Mouse (Mus musculus) urinary bladder, adult 2 months (tissue): ENCODE results near the gene Eya4. TPM values are rescaled to one million over a fixed set of nuclear protein-coding genes. Genes with fewer than 3 reads are reported as not detected.

Experiments
- DNase-seq: peaks from one replicate; pipeline ENCODE4 v3.0.0; 2022; ENCODE audit warnings: low spot score
- polyA plus RNA-seq: library from polyadenylated mRNA; depleted of rRNA; stranded (reverse); fragments of >200 nt; gene quantifications from 2 replicates; pipeline ENCODE4 v1.2.3, GENCODE M21; 2012; rRNA removed

Eya4 gene
- 6.1 and 6.5 TPM in 2 replicates for polyA plus RNA-seq

DNA sequence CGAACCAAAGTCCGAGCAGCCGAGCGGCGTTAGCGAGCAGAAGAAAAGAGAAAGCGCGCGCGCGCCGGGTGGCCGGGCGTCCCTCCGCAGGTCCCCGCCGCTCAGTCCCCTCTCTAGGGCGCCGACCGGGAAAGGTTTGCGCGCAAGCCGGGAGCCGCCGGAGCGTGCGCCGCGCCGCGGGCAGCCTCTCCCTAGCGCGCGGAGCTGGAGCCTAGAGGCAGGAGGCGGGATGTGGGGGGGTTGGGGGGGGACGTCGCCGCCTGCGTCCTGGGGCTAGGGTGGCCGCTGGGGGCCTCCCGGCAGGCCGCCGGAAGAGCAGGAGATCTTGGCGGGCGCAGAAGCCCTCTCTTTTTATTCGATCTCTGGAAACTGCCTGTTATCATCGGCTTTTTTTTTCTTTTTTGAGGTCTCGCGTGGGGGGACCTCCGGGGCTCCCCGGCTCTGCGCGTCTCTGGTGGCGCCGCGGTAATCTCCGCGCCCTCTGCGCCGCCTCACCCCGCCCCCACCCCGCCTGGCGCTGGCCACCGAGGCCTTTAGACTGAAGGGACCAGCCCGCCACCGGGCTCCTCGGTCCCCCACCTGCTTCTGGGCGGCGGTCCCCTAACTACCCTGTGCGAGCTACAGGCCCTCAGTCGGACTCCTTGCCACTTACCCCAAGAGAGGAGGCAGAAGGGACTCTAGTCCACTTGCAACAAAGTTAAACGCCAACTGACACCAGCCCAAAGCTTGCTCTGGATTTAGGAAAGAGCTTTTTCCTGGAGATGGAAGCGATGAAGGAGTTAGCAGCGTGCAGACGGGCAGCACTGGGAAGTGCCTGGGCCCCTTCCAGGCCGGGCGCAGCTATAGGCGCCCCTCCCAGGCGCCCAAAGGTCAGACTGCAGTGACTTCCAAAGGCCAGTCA is at the start of gene Eya4:
Eya4 (minus strand) TSS at position 776 of the 901 bp plus-strand sequence.
- peak; percentile 25 for DNase-seq

DNA sequence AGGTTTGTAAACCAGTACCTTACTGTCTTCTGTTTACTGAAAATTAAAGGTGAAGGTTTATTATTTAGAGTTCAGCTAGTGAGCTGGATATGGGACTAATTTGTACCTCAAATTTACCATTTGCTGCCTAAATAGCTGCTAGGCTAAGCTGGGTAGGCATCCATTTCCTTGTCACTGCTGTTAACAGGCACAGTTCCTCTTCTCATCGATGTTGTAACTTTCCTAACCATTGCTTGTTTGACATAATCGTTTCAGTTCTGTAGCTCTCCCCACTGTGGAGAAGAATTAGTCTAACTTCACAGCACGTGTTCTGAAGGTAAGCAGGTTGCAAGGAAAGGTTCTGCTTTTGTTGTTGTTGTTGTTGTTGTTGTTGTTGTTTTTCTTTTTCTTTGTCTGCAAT is 44.8 kb upstream of the Eya4 start:
- DNase-seq, result no peak

DNA sequence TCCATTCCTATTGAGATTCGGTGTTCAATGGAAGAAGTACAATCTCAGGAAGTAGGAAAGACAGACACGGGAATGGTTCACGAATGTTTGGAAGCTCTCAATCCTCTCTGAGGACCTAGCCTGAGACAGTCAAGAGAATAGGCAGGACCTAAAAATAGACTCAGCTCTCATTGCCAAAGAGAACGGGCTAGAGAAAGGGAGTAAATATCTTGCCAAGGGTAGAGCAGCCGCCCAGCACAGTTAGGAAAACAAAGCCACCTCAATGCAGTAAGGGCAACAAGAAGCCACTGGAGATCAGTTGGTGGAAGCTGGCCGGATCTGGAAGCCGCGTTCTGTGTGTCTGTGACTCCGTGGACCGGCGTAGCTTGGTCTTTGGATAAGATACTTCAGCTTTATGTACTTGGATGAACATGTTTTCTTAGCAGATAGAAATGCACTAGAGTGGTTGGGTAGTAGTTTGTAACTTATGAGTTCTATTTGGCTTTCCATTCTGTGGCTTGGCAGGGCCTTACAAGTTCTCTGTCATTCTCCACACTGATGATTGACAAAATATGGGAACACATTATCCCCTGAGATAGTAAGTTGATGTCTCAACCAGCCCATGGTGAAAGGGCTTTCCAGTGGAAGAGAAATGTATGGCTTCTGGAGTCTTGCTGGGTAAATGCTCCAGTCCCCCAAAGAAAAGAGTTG is 44.1 kb upstream of the Eya4 start:
- no peak for DNase-seq

- DNase-seq, result no peak
Measured at GRCm38 (mm10) chr10:23394152-23394551, 43.6 kb upstream of the Eya4 start.

- no peak for DNase-seq
Measured at GRCm38 (mm10) chr10:23363866-23364265, 13.3 kb upstream of the Eya4 start.

- DNase-seq, result no peak
Measured at GRCm38 (mm10) chr10:23349392-23350010, 1.1 kb downstream of the Eya4 start.

GRCm38 (mm10) chr10:23348893-23349391 is 1.6 kb downstream of the Eya4 start:
- DNase-seq, result peak; percentile 20

- no peak for DNase-seq
Measured at GRCm38 (mm10) chr10:23348101-23348892, 2.3 kb downstream of the Eya4 start.

GRCm38 (mm10) chr10:23337250-23337649 is 13.3 kb downstream of the Eya4 start:
- no peak for DNase-seq

GRCm38 (mm10) chr10:23332768-23333167 is 17.8 kb downstream of the Eya4 start:
- no peak for DNase-seq

DNA sequence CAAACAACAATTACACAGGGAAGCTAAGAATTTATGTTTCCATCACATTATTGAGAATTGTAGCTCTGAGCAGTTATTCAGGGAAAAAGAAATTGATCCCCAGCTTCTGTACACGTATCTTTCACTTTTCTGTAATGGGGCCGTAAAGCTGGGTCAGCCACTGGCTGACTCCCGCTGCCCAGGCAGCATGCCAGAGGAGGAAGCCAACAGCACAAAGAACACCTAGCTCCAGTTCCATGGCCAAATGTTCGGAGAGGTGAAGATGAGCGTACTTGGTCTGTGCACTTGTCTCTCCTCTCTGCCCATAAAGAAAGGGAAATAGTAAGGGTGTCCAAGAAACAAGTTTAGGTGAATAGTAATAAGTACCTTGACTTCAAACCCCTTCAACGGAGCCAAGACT is 22.9 kb downstream of the Eya4 start:
- DNase-seq, result no peak

DNA sequence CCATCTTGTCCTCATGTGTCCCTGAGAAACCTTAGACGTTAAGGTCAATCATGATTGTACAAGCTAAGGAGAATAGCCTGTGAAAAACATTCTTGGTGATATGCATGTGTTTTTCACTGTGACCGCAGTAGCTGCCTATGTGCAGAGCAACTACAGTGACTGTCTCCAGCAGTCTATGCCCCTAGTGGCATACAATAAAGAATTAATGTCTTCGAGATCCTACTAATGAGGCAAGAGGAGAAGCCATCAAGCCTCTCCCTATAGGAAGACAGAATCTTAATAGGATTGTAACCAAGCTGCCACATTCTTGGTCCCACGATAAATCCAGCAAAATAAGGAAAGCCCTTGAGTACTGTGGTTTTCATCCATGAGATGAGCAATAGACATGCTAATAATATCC is 28.3 kb downstream of the Eya4 start:
- no peak for DNase-seq

DNA sequence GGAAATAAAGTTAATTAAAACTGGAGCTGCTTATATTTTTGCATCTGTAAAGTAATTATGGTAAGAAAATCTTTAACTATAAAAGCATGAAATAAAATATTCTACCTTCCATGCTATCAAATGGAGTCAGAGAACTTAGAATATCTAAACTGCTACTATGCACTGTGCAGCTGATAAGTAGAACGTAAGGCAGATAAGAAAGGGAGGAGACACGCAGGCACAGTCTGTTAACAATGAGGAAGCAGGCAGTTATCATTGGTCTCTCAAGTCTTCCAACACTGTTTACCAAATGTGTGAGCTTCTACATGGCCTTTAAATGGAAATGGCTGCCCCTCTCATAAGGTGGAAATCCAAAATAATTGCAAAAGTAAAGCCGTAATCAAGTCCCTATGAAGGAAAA is 55.0 kb downstream of the Eya4 start:
- DNase-seq, result no peak

GRCm38 (mm10) chr10:23292495-23292894 is 58.1 kb downstream of the Eya4 start:
- no peak for DNase-seq

DNA sequence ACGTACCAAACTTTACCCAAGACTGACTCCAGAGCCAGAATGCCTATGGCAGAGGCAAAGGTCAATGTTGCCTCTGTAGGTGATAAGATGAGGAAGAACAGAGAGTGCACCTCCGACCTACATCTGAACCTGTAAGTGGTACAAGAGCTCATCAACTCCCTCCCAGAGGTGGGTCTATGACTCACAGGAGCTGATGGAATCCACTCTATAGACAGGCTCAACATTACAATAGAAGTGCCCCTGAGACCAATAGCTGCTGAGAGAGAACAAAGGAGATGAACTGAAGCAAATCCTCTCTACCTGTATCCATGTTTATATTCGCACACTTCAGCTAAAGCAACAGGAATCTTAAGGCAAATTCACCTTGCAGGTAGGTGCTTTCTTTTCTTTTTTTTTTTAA is 73.2 kb downstream of the Eya4 start:
- DNase-seq, result no peak

- DNase-seq, result no peak
Measured at GRCm38 (mm10) chr10:23271050-23271621, 79.5 kb downstream of the Eya4 start.

DNA sequence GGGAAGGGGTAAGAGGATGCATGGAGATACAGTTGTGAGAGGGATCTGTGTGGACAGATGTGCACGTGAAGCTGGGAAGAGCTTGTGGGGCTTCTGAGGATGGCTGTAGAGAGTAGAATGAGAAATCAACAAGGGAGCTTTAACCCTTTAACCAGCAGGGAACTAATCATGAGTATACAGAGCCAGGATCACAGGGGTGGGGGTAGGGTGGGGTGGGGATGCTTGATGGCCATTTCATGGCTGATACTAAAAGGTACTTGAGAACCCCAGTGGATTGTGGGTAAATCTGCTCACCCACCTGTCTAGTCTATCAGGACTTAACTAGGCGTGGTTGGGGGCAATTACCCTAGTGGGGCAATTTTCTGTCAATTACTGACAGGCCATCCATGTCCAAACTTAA is 80.1 kb downstream of the Eya4 start:
- DNase-seq, result no peak

DNA sequence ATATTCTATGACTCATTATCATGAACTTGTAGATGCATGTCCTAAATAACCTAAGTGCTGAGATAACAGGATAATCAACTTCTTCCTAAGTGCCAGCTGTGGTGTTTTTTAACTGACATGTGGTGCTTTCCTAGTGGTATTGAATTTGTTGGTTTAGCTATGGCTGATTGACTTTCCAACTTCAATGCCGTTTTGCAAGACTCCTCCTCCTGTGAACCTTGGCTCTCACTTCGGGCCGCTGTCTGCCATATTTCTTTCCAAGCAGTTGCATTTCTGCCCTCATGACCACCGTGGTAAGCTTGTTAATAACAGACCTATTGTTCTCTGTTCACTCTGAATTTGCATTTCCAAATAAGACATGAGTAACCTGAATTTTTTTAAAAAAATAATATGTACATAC is 98.4 kb downstream of the Eya4 start:
- no peak for DNase-seq

- no peak for DNase-seq
Measured at GRCm38 (mm10) chr10:23246485-23246884, 104.1 kb downstream of the Eya4 start.

DNA sequence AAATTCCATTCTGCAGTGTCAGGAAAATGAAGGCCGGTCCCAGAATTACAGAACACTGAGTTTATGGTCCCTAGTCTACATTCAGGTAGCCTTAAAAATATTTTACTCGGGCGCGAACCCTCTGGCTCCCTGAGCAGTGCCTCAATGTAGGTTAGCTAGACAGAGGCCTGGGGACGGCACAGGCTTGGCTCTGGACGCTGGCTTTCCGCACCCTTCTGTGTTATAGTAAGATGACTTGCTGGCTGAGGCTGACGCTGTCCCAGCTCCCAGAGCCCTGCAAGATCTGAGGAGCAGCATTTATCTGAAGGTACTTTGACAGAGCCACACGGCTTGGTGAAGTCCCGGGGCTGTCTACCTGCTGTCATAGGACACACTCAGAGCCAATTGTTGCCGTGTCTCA is 113.7 kb downstream of the Eya4 start:
- DNase-seq, result no peak

GRCm38 (mm10) chr10:23235405-23235804 is 115.2 kb downstream of the Eya4 start:
- no peak for DNase-seq
